Mouse (Mus musculus): Measurements from ENCODE around the gene Tbxas1. TPM values are rescaled to one million over a fixed set of nuclear protein-coding genes. Genes with fewer than 3 reads are reported as not detected.

The Tbxas1 gene
- polyA plus RNA-seq, 1 experiment from 2014 or later, result 1.4 TPM

GRCm38 (mm10) chr6:38976355-38976754, 101.2 kb downstream of the Tbxas1 start:
- Histone ChIP-seq H3K4me3 (no peak overlapping the region), H3K36me3 (no peaks in the 10 kb centered on the region), H3K9me3 (no peaks in the 10 kb centered on the region), H3K4me1 (peaks cover 7% of the 10 kb centered on the region; the same call in 1 of the 2 replicates), H3K27ac (no peak overlapping the region), H3K27me3 (ENCODE audit: insufficient read depth, poor library complexity, severe bottlenecking) (no peaks in the 10 kb centered on the region)
- 74% methylated on average over 2 of the region's 2 CpGs for WGBS
- no peak for DNase-seq (ENCODE audit: low spot score)

- Histone ChIP-seq H3K27ac (no peak overlapping the region; the same call in 1 of the 2 replicates), H3K9me3 (no peaks in the 10 kb centered on the region), H3K36me3 (no peaks in the 10 kb centered on the region), H3K27me3 (ENCODE audit: insufficient read depth, poor library complexity, severe bottlenecking) (no peaks in the 10 kb centered on the region), H3K4me3 (no peak overlapping the region), H3K4me1 (peaks cover 18% of the 10 kb centered on the region; the same call in 1 of the 2 replicates)
- no peak for DNase-seq (ENCODE audit: low spot score)
- 59% methylated on average over 11 of the region's 11 CpGs for WGBS
These were observed 105.9 kb downstream of the Tbxas1 start for GRCm38 (mm10) chr6:38980921-38981715.

- H3K27me3 ChIP-seq (ENCODE audit: insufficient read depth, poor library complexity, severe bottlenecking), result no peaks in the 10 kb centered on the region
- no peak overlapping the region for H3K4me3 ChIP-seq
- no peaks in the 10 kb centered on the region for H3K9me3 ChIP-seq
- no peak overlapping the region for H3K27ac ChIP-seq
- WGBS, result 94% methylated on average over 8 of the region's 8 CpGs
- no peaks in the 10 kb centered on the region for H3K36me3 ChIP-seq
- no peak for DNase-seq (ENCODE audit: low spot score)
- peaks cover 18% of the 10 kb centered on the region; the same call in 1 of the 2 replicates for H3K4me1 ChIP-seq
These were observed 106.9 kb downstream of the Tbxas1 start for GRCm38 (mm10) chr6:38982071-38982470.

- Histone ChIP-seq H3K9me3 (no peaks in the 10 kb centered on the region), H3K36me3 (no peaks in the 10 kb centered on the region), H3K4me3 (no peak overlapping the region), H3K4me1 (peaks cover 18% of the 10 kb centered on the region; the same call in 1 of the 2 replicates), H3K27ac (no peak overlapping the region), H3K27me3 (ENCODE audit: insufficient read depth, poor library complexity, severe bottlenecking) (no peaks in the 10 kb centered on the region)
- WGBS, result 60% methylated on average over 4 of the region's 4 CpGs
- no peak for DNase-seq (ENCODE audit: low spot score)
These were observed 107.5 kb downstream of the Tbxas1 start for GRCm38 (mm10) chr6:38982656-38983055.

GRCm38 (mm10) chr6:38983060-38983459, 107.9 kb downstream of the Tbxas1 start:
- H3K4me1 ChIP-seq, result peaks cover 18% of the 10 kb centered on the region; the same call in 1 of the 2 replicates
- 58% methylated on average over 7 of the region's 7 CpGs for WGBS
- H3K9me3 ChIP-seq, result no peaks in the 10 kb centered on the region
- H3K27ac ChIP-seq, result no peak overlapping the region
- no peak overlapping the region for H3K4me3 ChIP-seq
- H3K36me3 ChIP-seq, result no peaks in the 10 kb centered on the region
- no peak for DNase-seq (ENCODE audit: low spot score)
- no peaks in the 10 kb centered on the region for H3K27me3 ChIP-seq (ENCODE audit: insufficient read depth, poor library complexity, severe bottlenecking)

- no peak overlapping the region for H3K4me3 ChIP-seq
- DNase-seq (ENCODE audit: low spot score), result no peak
- 85% methylated on average over 2 of the region's 2 CpGs for WGBS
These were observed 109.4 kb downstream of the Tbxas1 start for GRCm38 (mm10) chr6:38984626-38985025.

GRCm38 (mm10) chr6:38986641-38987040, 111.4 kb downstream of the Tbxas1 start:
- Histone ChIP-seq H3K9me3 (no peaks in the 10 kb centered on the region), H3K27ac (no peak overlapping the region), H3K27me3 (ENCODE audit: insufficient read depth, poor library complexity, severe bottlenecking) (no peaks in the 10 kb centered on the region), H3K36me3 (no peaks in the 10 kb centered on the region), H3K4me1 (peaks cover 19% of the 10 kb centered on the region; the same call in 1 of the 2 replicates), H3K4me3 (no peak overlapping the region)
- no peak for DNase-seq (ENCODE audit: low spot score)
- WGBS, result 64% methylated on average over 10 of the region's 10 CpGs

More at GRCm38 (mm10) chr6:38984626-38985025, 109.4 kb downstream of the Tbxas1 start:
- H3K4me1 ChIP-seq, result peaks cover 20% of the 10 kb centered on the region; the same call in 1 of the 2 replicates
- H3K27ac ChIP-seq, result no peak overlapping the region; the same call in 1 of the 2 replicates
- H3K27me3 ChIP-seq (ENCODE audit: insufficient read depth, poor library complexity, severe bottlenecking), result no peaks in the 10 kb centered on the region
- no peaks in the 10 kb centered on the region for H3K36me3 ChIP-seq
- no peaks in the 10 kb centered on the region for H3K9me3 ChIP-seq

- 0 out of 2 replicates have a peak, but pooled peaks cover 11% of the 10 kb centered on the region for H3K4me1 ChIP-seq
- H3K4me3 ChIP-seq, result no peak overlapping the region
- no peak overlapping the region for H3K27ac ChIP-seq
- H3K36me3 ChIP-seq, result no peaks in the 10 kb centered on the region
- no peaks in the 10 kb centered on the region for H3K27me3 ChIP-seq (ENCODE audit: insufficient read depth, poor library complexity, severe bottlenecking)
- DNase-seq (ENCODE audit: low spot score), result no peak
- H3K9me3 ChIP-seq, result no peaks in the 10 kb centered on the region
- 40% methylated on average over 4 of the region's 4 CpGs for WGBS
These were observed 116.8 kb downstream of the Tbxas1 start for GRCm38 (mm10) chr6:38992016-38992415.

- DNase-seq (ENCODE audit: low spot score), result no peak
- 41% methylated on average over 3 of the region's 3 CpGs for WGBS
- Histone ChIP-seq H3K9me3 (no peaks in the 10 kb centered on the region), H3K27ac (no peak overlapping the region), H3K4me3 (no peak overlapping the region), H3K27me3 (ENCODE audit: insufficient read depth, poor library complexity, severe bottlenecking) (no peaks in the 10 kb centered on the region), H3K4me1 (0 out of 2 replicates have a peak, but pooled peaks cover 3% of the 10 kb centered on the region), H3K36me3 (no peaks in the 10 kb centered on the region)
These were observed 120.6 kb downstream of the Tbxas1 start for GRCm38 (mm10) chr6:38995774-38996173.

GRCm38 (mm10) chr6:38997838-38998237, 122.6 kb downstream of the Tbxas1 start:
- no peak overlapping the region for H3K4me3 ChIP-seq
- no peaks in the 10 kb centered on the region for H3K9me3 ChIP-seq
- no peak for DNase-seq (ENCODE audit: low spot score)
- WGBS, result 84% methylated on average over 4 of the region's 4 CpGs
- H3K27ac ChIP-seq, result no peak overlapping the region
- no peaks in the 10 kb centered on the region; the same call in 1 of the 2 replicates for H3K27me3 ChIP-seq (ENCODE audit: insufficient read depth, poor library complexity, severe bottlenecking)
- no peaks in the 10 kb centered on the region for H3K36me3 ChIP-seq
- peaks cover 9% of the 10 kb centered on the region; the same call in 1 of the 2 replicates for H3K4me1 ChIP-seq

- DNase-seq (ENCODE audit: low spot score), result no peak
- WGBS, result 79% methylated on average over 7 of the region's 7 CpGs
- Histone ChIP-seq H3K9me3 (no peaks in the 10 kb centered on the region), H3K27me3 (ENCODE audit: insufficient read depth, poor library complexity, severe bottlenecking) (no peaks in the 10 kb centered on the region; the same call in 1 of the 2 replicates), H3K4me1 (peaks cover 15% of the 10 kb centered on the region; the same call in 1 of the 2 replicates), H3K27ac (no peak overlapping the region), H3K4me3 (no peak overlapping the region), H3K36me3 (no peaks in the 10 kb centered on the region)
These were observed 127.9 kb downstream of the Tbxas1 start for GRCm38 (mm10) chr6:39003126-39003525.

GRCm38 (mm10) chr6:39004003-39004473, 128.8 kb downstream of the Tbxas1 start:
- WGBS, result 72% methylated on average over 12 of the region's 12 CpGs
- H3K27me3 ChIP-seq (ENCODE audit: insufficient read depth, poor library complexity, severe bottlenecking), result no peaks in the 10 kb centered on the region; the same call in 1 of the 2 replicates
- H3K4me3 ChIP-seq, result no peak overlapping the region
- peaks cover 15% of the 10 kb centered on the region; the same call in 1 of the 2 replicates for H3K4me1 ChIP-seq
- H3K36me3 ChIP-seq, result no peaks in the 10 kb centered on the region
- no peak overlapping the region for H3K27ac ChIP-seq
- DNase-seq (ENCODE audit: low spot score), result no peak
- no peaks in the 10 kb centered on the region for H3K9me3 ChIP-seq

- Histone ChIP-seq H3K27me3 (ENCODE audit: insufficient read depth, poor library complexity, severe bottlenecking) (no peaks in the 10 kb centered on the region; the same call in 1 of the 2 replicates), H3K4me3 (no peak overlapping the region), H3K9me3 (no peaks in the 10 kb centered on the region), H3K27ac (no peak overlapping the region), H3K4me1 (peaks cover 15% of the 10 kb centered on the region; the same call in 1 of the 2 replicates), H3K36me3 (no peaks in the 10 kb centered on the region)
- WGBS, result 83% methylated on average over 20 of the region's 20 CpGs
- DNase-seq (ENCODE audit: low spot score), result no peak
These were observed 130.2 kb downstream of the Tbxas1 start for GRCm38 (mm10) chr6:39005267-39005944.

All from heart, embryonic 10.5 days (tissue).